Mouse (Mus musculus) left cerebral cortex, adult 2 months (tissue): ENCODE measurements around the gene Rbks. TPM values are rescaled to one million over a fixed set of nuclear protein-coding genes. Genes with fewer than 3 reads are reported as not detected.
"Not testable (repeated sequence)": the region's sequence is repeated elsewhere in the genome, so short reads cannot be mapped to it uniquely, and the experiment has no call there.

Experiments used
- DNase-seq, 2 experiments: peaks; one replicate each; pipeline ENCODE4 v3.0.0; 2021 to 2022; ENCODE audit warnings: low spot score in 2 of 2, mixed read lengths in 1 of 2; ENCODE audit errors: extremely low spot score in 1 of 2
- H3K27ac ChIP-seq: fragments of 200-600 bp; 2 replicates; pipeline ENCODE4 v1.8.1; 2022
- H3K4me3 ChIP-seq: fragments of 200-600 bp; 2 replicates; pipeline ENCODE4 v1.8.1; 2022
- CTCF ChIP-seq: fragments of 200-600 bp; IDR thresholded peaks from 2 replicates; pipeline ENCODE4 v1.8.1; 2022; ENCODE audit warnings: antibody characterized with exemption, mild to moderate bottlenecking, moderate library complexity
- intact Hi-C: fragments of 180-260 bp; cut with DNase I; formaldehyde crosslinking; loops from one replicate; pipeline ENCODE4 v1.15.1; 2025
- microRNA-seq, 2 experiments: library from miRNA; unstranded; fragments of <30 nt; microRNA quantifications; one replicate each; pipeline ENCODE4 v1.2.0; 2021
- total RNA-seq, 2 experiments: library from RNA; stranded (reverse); gene quantifications; 2 replicates each; pipeline ENCODE4 v1.2.3; 2021

Rbks gene
- total RNA-seq, 2 experiments from 2014 or later: 3.8 to 4.0 TPM

GRCm38 (mm10) chr5:31591122-31591521 is 106.3 kb downstream of the Rbks start:
- no peak overlapping the region for H3K27ac ChIP-seq
- no peak for DNase-seq
- intact Hi-C loops: loop anchor here (1.0 to 10.0 kb wide), 5 partner anchors 15 to 604 kb away; no protein-coding TSS in a partner anchor
- no peak for TF ChIP-seq CTCF
- H3K4me3 ChIP-seq: no peak overlapping the region

DNA sequence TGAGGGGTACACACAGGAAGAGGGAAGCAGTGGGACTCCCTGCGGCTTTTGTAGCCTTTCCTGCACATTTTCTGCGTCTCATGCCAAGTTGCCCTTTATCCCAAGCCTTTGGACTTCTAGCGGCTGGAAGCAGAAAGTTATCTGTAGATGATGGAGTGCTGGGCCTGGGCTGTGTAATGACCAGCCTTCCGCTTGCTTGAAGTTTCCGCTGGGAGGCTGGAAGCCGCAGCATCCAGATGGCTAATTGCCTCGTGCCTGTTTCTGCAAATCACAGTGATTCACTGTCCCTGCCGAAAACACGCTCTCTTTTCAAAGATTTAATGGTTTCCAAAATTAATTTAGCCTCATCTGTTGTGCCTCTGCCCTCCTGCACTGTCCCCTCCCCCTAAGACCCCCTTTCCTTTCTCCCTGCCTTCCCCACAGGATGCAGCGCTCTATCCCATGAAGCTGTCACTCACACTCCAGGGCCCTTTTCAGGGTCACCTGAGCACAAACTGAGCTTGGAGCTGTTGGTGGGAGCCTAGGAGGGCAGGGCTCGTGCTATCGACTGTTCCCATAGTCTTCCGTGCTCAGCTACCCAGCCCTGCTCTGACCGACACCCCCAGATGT is 107.6 kb downstream of the Rbks start:
- intact Hi-C loops: loop anchor here (2.0 to 10.0 kb wide), 4 partner anchors 161 to 605 kb away; no protein-coding TSS in a partner anchor
- H3K4me3 ChIP-seq: no peak overlapping the region
- peak overlapping the region; percentile 47; the same call in 1 of the 2 replicates for H3K27ac ChIP-seq
- DNase-seq: no peak
- TF ChIP-seq CTCF: no peak

- TF ChIP-seq CTCF: peak; percentile 16
- H3K4me3 ChIP-seq, DNase-seq, H3K27ac ChIP-seq, intact Hi-C loops: not testable (repeated sequence)
Observed at GRCm38 (mm10) chr5:31588672-31589071, 108.8 kb downstream of the Rbks start.

GRCm38 (mm10) chr5:31588016-31588415 is 109.4 kb downstream of the Rbks start:
- no peak for TF ChIP-seq CTCF
- H3K4me3 ChIP-seq: no peak overlapping the region
- H3K27ac ChIP-seq: no peak overlapping the region
- no peak for DNase-seq
- intact Hi-C loops: no loop called here

- no peak for TF ChIP-seq CTCF
Observed at GRCm38 (mm10) chr5:31585526-31585925, 111.9 kb downstream of the Rbks start.

GRCm38 (mm10) chr5:31583261-31583660 is 114.2 kb downstream of the Rbks start:
- intact Hi-C loops: no loop called here
- no peak for DNase-seq
- no peak for TF ChIP-seq CTCF
- H3K4me3 ChIP-seq: no peak overlapping the region
- no peak overlapping the region for H3K27ac ChIP-seq

More at GRCm38 (mm10) chr5:31585526-31585925, 111.9 kb downstream of the Rbks start:
- Histone ChIP-seq H3K4me3 (no peak overlapping the region), H3K27ac (no peak overlapping the region)
- DNase-seq: no peak
- intact Hi-C loops: no loop called here

DNA sequence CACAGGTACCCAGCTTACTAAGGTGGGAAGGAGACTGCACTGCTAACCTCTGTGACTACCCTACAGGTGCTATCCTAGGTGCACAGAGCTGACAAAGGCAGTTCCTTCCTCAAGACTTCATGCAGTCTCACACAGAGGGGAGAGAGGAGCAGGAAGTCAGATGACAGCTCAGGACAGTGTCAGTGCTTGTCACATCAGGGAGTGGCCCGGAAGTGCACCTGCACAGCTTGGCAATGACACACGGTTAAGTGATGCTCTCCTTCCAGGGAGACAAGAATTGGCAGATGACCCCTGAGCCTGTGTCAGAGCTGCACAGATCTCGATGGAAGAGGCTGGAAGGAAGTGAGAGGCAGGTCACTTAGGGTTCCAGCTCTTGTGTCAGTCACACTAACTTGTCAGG is 115.5 kb downstream of the Rbks start:
- intact Hi-C loops: no loop called here
- Histone ChIP-seq H3K27ac (no peak overlapping the region), H3K4me3 (no peak overlapping the region)
- DNase-seq: no peak
- TF ChIP-seq CTCF: no peak

DNA sequence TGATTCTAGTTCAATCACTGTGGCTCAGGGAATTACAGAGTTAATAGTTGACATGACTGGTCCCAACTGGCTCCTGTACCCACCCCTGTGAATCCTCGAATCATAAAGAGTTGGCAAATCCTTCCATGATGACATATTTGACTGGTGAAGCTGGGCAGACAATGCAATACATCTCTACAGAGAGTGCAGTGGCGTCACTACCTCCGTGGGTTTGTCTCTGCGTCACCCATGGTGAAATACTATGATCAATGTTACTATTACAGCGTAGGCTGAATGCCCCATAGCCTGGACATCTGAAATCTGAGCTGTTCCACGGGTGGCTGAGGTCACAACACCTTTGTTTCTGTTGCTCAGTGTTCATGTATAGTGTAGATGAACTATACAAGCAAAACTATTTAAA is 116.2 kb downstream of the Rbks start:
- Histone ChIP-seq H3K27ac (no peak overlapping the region), H3K4me3 (no peak overlapping the region)
- DNase-seq: no peak
- TF ChIP-seq CTCF: no peak
- intact Hi-C loops: no loop called here

DNA sequence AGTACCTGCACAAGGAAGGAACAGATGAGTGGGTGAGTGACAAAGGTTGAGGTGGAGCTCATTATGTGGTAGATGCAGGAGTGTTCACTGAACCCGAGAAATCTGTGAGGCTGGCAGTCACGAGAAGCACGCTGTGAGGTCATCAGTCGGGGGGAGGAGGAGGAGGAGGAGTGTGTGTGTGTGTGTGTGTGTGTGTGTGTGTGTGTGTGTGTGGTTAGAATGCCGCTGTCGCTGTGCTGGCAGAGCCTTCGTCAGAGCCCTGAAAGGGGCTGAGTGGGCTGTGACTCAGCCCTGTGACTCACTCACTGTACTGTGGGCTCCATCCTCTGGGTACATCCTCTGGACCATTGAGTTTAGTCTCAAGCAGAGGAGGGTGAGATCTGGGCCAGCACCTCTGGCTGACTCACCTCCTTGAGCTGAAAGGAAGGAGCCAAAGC is 120.9 kb downstream of the Rbks start:
- intact Hi-C loops: loop anchor here (1.0 to 10.0 kb wide), 3 partner anchors 15 to 461 kb away; no protein-coding TSS in a partner anchor
- Histone ChIP-seq H3K4me3 (no peak overlapping the region), H3K27ac (peak overlapping the region; percentile 53; the same call in 1 of the 2 replicates)
- DNase-seq: peak; percentile 70 to 71
- no peak for TF ChIP-seq CTCF

Small RNA genes within 50 kb of the gene (microRNA-seq; reads per million reads assigned to microRNA genes)
- 0 reads per million in 2 experiments for gene Mir3473e

Other genes starting within 250 kb of the Rbks start
- 10 to 100 TPM; 50.4 to 53.3 TPM for gene Zfp512, start 245.2 kb downstream of the Rbks start, total RNA-seq
- under 1 TPM in 1 of 2 experiments, not detected in 1; 0.27 TPM for gene 4930548H24Rik, start 211.9 kb downstream of the Rbks start, total RNA-seq
- gene Gpn1, start 202.9 kb downstream of the Rbks start, total RNA-seq: 10 to 100 TPM; 29.6 to 29.8 TPM
- gene Slc4a1ap, start 170.6 kb downstream of the Rbks start, total RNA-seq: 10 to 100 TPM; 49.3 TPM
- gene Supt7l, start 169.8 kb downstream of the Rbks start, total RNA-seq: 10 to 100 TPM; 16.3 to 18.4 TPM
- 10 to 100 TPM; 75.2 to 86.7 TPM for gene Mrpl33, start 100.7 kb downstream of the Rbks start, total RNA-seq
- gene Babam2, start 57 bp upstream of the Rbks start, total RNA-seq: 10 to 100 TPM; 39.5 to 45.2 TPM